In the genomic region with DNA sequence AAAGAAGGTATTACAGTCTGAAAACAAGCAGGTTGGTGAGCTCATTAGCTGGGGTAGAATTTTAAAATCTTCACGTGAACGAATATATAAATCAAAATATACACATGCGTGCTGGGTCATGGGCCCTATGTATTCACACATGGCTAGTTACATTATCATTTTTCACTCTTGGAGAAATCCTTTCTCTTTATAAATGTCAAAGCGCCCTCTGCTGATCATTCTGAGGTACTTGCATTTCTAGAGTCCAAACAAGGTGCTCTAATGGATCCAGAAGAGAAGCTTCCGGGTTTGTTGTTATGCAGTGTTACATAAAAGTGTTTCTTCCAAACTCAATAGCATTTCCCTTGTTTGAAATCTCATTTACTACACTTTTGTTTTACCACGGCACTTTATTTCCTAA, we compare ENCODE assay signal across 9 mouse cellular contexts. TPM values are rescaled to one million over a fixed set of nuclear protein-coding genes. Genes with fewer than 3 reads are reported as not detected.
DNase-seq lines count a peak whose midpoint lies in the region; ATAC-seq lines count a peak whose summit lies in the region.
"Had no signal": no experiment of that assay in that cellular context is flagged by ENCODE, and none has a peak within 500 bp of the region (broad histone marks: within the 10 kb centered on the region; RNA-seq: fewer than 3 reads in every experiment).

No protein-coding gene starts in this region.

- no peaks in the 10 kb centered on the region for H3K27me3 ChIP-seq in liver, embryonic 11.5 days (replicated peaks; ENCODE audit: control insufficient read depth, insufficient read depth, low read length)
- no peaks in the 10 kb centered on the region for H3K27me3 ChIP-seq in intestine, embryonic 16.5 days (replicated peaks; ENCODE audit: control insufficient read depth, insufficient read depth, low read length)
- H3K27me3 ChIP-seq: midbrain, embryonic 12.5 days had no signal

- WGBS in liver, embryonic 11.5 days = 16% methylated on average over 6 of the region's 6 CpGs
- 27% methylated on average over 6 of the region's 6 CpGs for WGBS in intestine, embryonic 16.5 days

- ATAC-seq in frontal cortex, adult (ENCODE audit: low TSS enrichment) = peak; percentile 53
- peak; percentile 35; the same call in 1 of the 2 replicates for ATAC-seq in liver, embryonic 11.5 days (replicated peaks; ENCODE audit: low FRiP score)
- no peak; the same call in 1 of the 2 replicates for ATAC-seq in intestine, embryonic 16.5 days

- no peaks in the 10 kb centered on the region for H3K9me3 ChIP-seq in liver, embryonic 11.5 days (ENCODE audit: control insufficient read depth, low read length)
- no peaks in the 10 kb centered on the region for H3K9me3 ChIP-seq in intestine, embryonic 16.5 days (ENCODE audit: control insufficient read depth, low read length)
- H3K9me3 ChIP-seq: midbrain, embryonic 12.5 days had no signal

- H3K27ac ChIP-seq in liver, embryonic 11.5 days (ENCODE audit: low read depth, low read length) = no peak overlapping the region
- no peak overlapping the region for H3K27ac ChIP-seq in intestine, embryonic 16.5 days (ENCODE audit: low read length)
- H3K27ac ChIP-seq: midbrain, embryonic 12.5 days had no signal

- no peak overlapping the region for H3K4me2 ChIP-seq in liver, embryonic 11.5 days
- H3K4me2 ChIP-seq in intestine, embryonic 16.5 days (ENCODE audit: low read depth, low read length) = no peak overlapping the region
- H3K4me2 ChIP-seq: midbrain, embryonic 12.5 days had no signal

- H3K9ac ChIP-seq in liver, embryonic 11.5 days (ENCODE audit: low read depth, low read length) = no peak overlapping the region
- H3K9ac ChIP-seq in intestine, embryonic 16.5 days (ENCODE audit: low read depth, low read length) = no peak overlapping the region
- H3K9ac ChIP-seq: midbrain, embryonic 12.5 days had no signal

- H3K4me3 ChIP-seq in liver, embryonic 11.5 days (ENCODE audit: low read depth, low read length) = no peak overlapping the region
- no peak overlapping the region for H3K4me3 ChIP-seq in intestine, embryonic 16.5 days (ENCODE audit: low read length)
- H3K4me3 ChIP-seq: midbrain, embryonic 12.5 days had no signal

- H3K4me1 ChIP-seq in liver, embryonic 11.5 days (replicated peaks; ENCODE audit: control insufficient read depth, insufficient read depth, low read length) = no peaks in the 10 kb centered on the region
- H3K4me1 ChIP-seq in intestine, embryonic 16.5 days (ENCODE audit: control insufficient read depth, insufficient read depth, low read length) = no peaks in the 10 kb centered on the region
- H3K4me1 ChIP-seq: midbrain, embryonic 12.5 days had no signal

- DNase-seq in frontal cortex, postnatal 25 days (ENCODE audit: low spot score in 2 of 2) = no peak
- peak; percentile 46 to 51 for DNase-seq in right cerebral cortex, adult 2 months (ENCODE audit: low spot score in 2 of 2)
- no peak for DNase-seq in right cerebral cortex, postnatal 4 days
- peak; percentile 81 for DNase-seq in embryo, embryonic 10.5 days (ENCODE audit: low spot score)
- DNase-seq in liver, embryonic 11.5 days (ENCODE audit: low spot score) = no peak
- peak; percentile 75 for DNase-seq in retina, postnatal 1 day

- no peaks in the 10 kb centered on the region for H3K36me3 ChIP-seq in liver, embryonic 11.5 days (ENCODE audit: control insufficient read depth, insufficient read depth, low read length)
- no peaks in the 10 kb centered on the region for H3K36me3 ChIP-seq in intestine, embryonic 16.5 days (ENCODE audit: control insufficient read depth, insufficient read depth, low read length)
- H3K36me3 ChIP-seq: midbrain, embryonic 12.5 days had no signal

RNA-seq across cellular contexts. Expression of a gene that starts 15.6 kb away (rescaled TPM):
- 2.9 and 3.9 TPM in 2 replicates for polyA plus RNA-seq in liver, embryonic 11.5 days (2014; fragmentation: Nextera tagmentation; extraction: Ambion mirVana)
- 6.0 and 6.4 TPM in 2 replicates for polyA plus RNA-seq in intestine, embryonic 16.5 days (2015; fragmentation: Nextera tagmentation; extraction: Ambion mirVana)

RNA-seq across cellular contexts. Expression of a gene that starts 33.6 kb away (rescaled TPM):
- 2.6 and 3.1 TPM in 2 replicates for polyA plus RNA-seq in liver, embryonic 11.5 days (2014; fragmentation: Nextera tagmentation; extraction: Ambion mirVana)
- polyA plus RNA-seq in intestine, embryonic 16.5 days (2015; fragmentation: Nextera tagmentation; extraction: Ambion mirVana) = 7.2 and 7.6 TPM in 2 replicates

RNA-seq across cellular contexts. Expression of a gene that starts 56.6 kb away (rescaled TPM):
- polyA plus RNA-seq in liver, embryonic 11.5 days (2014; fragmentation: Nextera tagmentation; extraction: Ambion mirVana) = 1.0 and 1.1 TPM in 2 replicates
- polyA plus RNA-seq in intestine, embryonic 16.5 days (2015; fragmentation: Nextera tagmentation; extraction: Ambion mirVana) = 10.0 and 10.5 TPM in 2 replicates

Comparison
In these comparisons a context has a peak if more than half of its experiments do, and no peak if none do; other contexts are left out.
1. DNase-seq: peak in right cerebral cortex, adult 2 months (2 of 2), embryo, embryonic 10.5 days (single experiment) and retina, postnatal 1 day (single experiment); none in frontal cortex, postnatal 25 days (0 of 2), right cerebral cortex, postnatal 4 days (single experiment) and liver, embryonic 11.5 days (single experiment).